Mouse (Mus musculus) heart, embryonic 12.5 days (tissue): ENCODE measurements around the gene Gm4981. TPM values are rescaled to one million over a fixed set of nuclear protein-coding genes. Genes with fewer than 3 reads are reported as not detected.

ENCODE experiments used
- polyA plus RNA-seq: library from polyadenylated mRNA; unstranded; fragments of >200 nt; fragmentation: Nextera tagmentation; extraction: Ambion mirVana; gene quantifications from 2 replicates; pipeline ENCODE4 v1.2.1, GENCODE M21; 2016

Gene Gm4981
- polyA plus RNA-seq, 1 experiment from 2014 or later, result not detected

Other genes starting within 250 kb of the Gm4981 start
- gene AW822073, start 11.8 kb downstream of the Gm4981 start, polyA plus RNA-seq, result not detected in 2 replicates
- gene Duxf3, start 4.0 kb downstream of the Gm4981 start, polyA plus RNA-seq, result not detected in 2 replicates
- 47.5 and 52.8 TPM in 2 replicates for gene Gcc2, start 18.8 kb upstream of the Gm4981 start, polyA plus RNA-seq
- gene Lims1, start 86.8 kb upstream of the Gm4981 start, polyA plus RNA-seq, result 160 and 161 TPM in 2 replicates
- 25.6 and 25.8 TPM in 2 replicates for gene Ranbp2, start 210.2 kb upstream of the Gm4981 start, polyA plus RNA-seq